Mouse (Mus musculus) thymus, postnatal 36 days (tissue): Measurements from ENCODE around the gene Plekhg3.
A peak's percentile ranks its signal among the peaks of the same experiment; 100 is the strongest.

Source experiments
- DNase-seq, 2 experiments: peaks; one replicate each; pipeline ENCODE4 v3.0.0; 2022; ENCODE audit warnings: mixed read lengths in 2 of 2

The Plekhg3 gene

GRCm38 (mm10) chr12:76527245-76527881, 3.3 kb upstream of the Plekhg3 start:
- DNase-seq, result peak in 1 of 2 experiments; percentile 20

- no peak for DNase-seq
These were observed 1.9 kb upstream of the Plekhg3 start for GRCm38 (mm10) chr12:76528766-76529165.

GRCm38 (mm10) chr12:76531986-76532925, 1.6 kb downstream of the Plekhg3 start:
- DNase-seq, result no peak

GRCm38 (mm10) chr12:76532926-76533376, 2.3 kb downstream of the Plekhg3 start:
- no peak for DNase-seq

GRCm38 (mm10) chr12:76533377-76534222, 2.9 kb downstream of the Plekhg3 start:
- DNase-seq, result peak; percentile 57 to 67

- peak in 1 of 2 experiments; percentile 14 for DNase-seq
These were observed 3.5 kb downstream of the Plekhg3 start for GRCm38 (mm10) chr12:76534233-76534632.

GRCm38 (mm10) chr12:76534641-76535283, 4.1 kb downstream of the Plekhg3 start:
- no peak for DNase-seq

GRCm38 (mm10) chr12:76535471-76535900, 4.8 kb downstream of the Plekhg3 start:
- no peak for DNase-seq

- no peak for DNase-seq
These were observed 6.0 kb downstream of the Plekhg3 start for GRCm38 (mm10) chr12:76536591-76537153.

- peak; percentile 32 to 48 for DNase-seq
These were observed 6.7 kb downstream of the Plekhg3 start for GRCm38 (mm10) chr12:76537434-76537833.

- no peak for DNase-seq
These were observed 9.5 kb downstream of the Plekhg3 start for GRCm38 (mm10) chr12:76540169-76540568.

GRCm38 (mm10) chr12:76540701-76541221, 10.1 kb downstream of the Plekhg3 start:
- DNase-seq, result no peak

GRCm38 (mm10) chr12:76541475-76541874, 10.8 kb downstream of the Plekhg3 start:
- DNase-seq, result no peak

GRCm38 (mm10) chr12:76541879-76542278, 11.2 kb downstream of the Plekhg3 start:
- no peak for DNase-seq

- DNase-seq, result no peak
These were observed 15.2 kb downstream of the Plekhg3 start for GRCm38 (mm10) chr12:76545786-76546370.

- DNase-seq, result no peak
These were observed 15.9 kb downstream of the Plekhg3 start for GRCm38 (mm10) chr12:76546383-76547276.

- DNase-seq, result peak; percentile 44 to 58
These were observed 16.9 kb downstream of the Plekhg3 start for GRCm38 (mm10) chr12:76547409-76548081.

GRCm38 (mm10) chr12:76548082-76548423, 17.4 kb downstream of the Plekhg3 start:
- no peak for DNase-seq

GRCm38 (mm10) chr12:76549203-76549602, 18.5 kb downstream of the Plekhg3 start:
- DNase-seq, result no peak

- DNase-seq, result no peak
These were observed 21.6 kb downstream of the Plekhg3 start for GRCm38 (mm10) chr12:76552321-76552720.
